Mouse (Mus musculus) kidney, adult 9 months (tissue): Measurements from ENCODE around the gene Mtcp1.

ENCODE experiments used
- DNase-seq: peaks from one replicate; pipeline ENCODE4 v3.0.0; 2022

Gene Mtcp1

GRCm38 (mm10) chrX:75415936-75416785, at the start of gene Mtcp1, which contains the start of the genes Cmc4 and Brcc3:
Gene Mtcp1, minus strand, starts transcription at chrX:75416588.
Gene Cmc4, minus strand, starts transcription at chrX:75416584.
Gene Brcc3, plus strand, starts transcription at chrX:75416628.
- DNase-seq, result peak; percentile 93

DNA sequence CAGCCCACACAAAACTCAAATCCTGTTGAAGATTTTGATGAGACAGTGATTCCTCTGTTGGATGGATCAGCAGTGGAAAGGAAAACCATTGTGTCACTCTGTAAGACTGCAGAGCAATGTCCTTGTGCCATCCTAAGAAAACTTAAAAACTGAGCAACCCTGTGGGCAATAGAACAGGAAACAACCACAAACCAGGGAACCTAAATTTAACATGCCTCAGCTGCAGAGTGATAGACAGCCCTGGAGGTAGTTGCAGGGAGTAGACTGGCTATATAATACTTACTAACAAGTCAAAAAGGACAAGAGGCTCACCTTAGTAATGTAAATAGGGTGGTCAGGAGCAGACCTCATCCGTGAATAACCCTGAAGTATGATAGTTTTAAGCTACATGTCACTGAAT, 38.2 kb upstream of the Mtcp1 start:
- no peak for DNase-seq

GRCm38 (mm10) chrX:75409711-75410110, 6.7 kb downstream of the Mtcp1 start:
- no peak for DNase-seq

GRCm38 (mm10) chrX:75403350-75403749, 13.0 kb downstream of the Mtcp1 start:
- no peak for DNase-seq

- peak; percentile 50 for DNase-seq
Measured at GRCm38 (mm10) chrX:75402668-75403067, 13.7 kb downstream of the Mtcp1 start.

DNA sequence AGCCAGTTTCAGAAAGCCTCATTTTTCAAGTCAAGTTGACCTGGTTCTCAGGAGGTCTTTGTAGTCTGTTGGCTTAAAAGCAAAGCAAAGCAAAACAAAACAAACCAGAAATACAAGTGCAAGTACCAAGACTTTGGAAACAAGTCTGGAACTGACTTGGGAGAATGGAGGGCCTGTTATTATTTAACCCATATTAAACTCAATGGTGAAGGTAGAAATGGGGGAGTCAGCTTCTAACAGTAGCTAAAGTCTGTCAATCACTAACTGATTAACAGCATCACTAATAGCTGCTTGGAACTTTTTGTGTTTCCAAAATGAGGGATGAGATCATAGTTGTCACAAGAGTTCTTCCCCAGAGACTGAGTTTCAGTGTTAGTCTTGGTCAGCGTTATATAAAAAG, 16.9 kb downstream of the Mtcp1 start:
- DNase-seq, result peak; percentile 64

GRCm38 (mm10) chrX:75382195-75382771, 34.1 kb downstream of the Mtcp1 start, which contains the start of the genes Fundc2 and F8:
Gene Fundc2, plus strand, starts transcription at chrX:75382399.
Gene F8, minus strand, starts transcription at chrX:75382615.
- peak; percentile 81 for DNase-seq

DNA sequence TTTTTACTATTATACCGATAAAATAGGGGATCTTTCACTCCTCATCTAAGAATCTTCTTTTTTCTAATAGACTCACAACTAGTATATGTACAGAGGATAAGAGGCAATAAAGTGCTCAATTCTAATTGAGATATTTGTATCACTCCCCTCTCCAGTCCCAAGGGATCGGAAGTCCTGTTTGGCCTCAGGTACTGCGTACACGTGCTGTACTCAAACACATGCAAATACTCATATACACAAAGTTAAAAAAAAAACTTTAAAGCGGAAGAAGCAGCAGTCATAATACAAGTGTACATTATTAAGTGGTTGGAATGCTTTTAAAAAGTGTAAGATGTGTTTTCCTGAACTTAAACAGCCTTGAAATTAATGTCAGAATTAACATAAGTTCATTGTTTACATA, 34.7 kb downstream of the Mtcp1 start:
- no peak for DNase-seq

DNA sequence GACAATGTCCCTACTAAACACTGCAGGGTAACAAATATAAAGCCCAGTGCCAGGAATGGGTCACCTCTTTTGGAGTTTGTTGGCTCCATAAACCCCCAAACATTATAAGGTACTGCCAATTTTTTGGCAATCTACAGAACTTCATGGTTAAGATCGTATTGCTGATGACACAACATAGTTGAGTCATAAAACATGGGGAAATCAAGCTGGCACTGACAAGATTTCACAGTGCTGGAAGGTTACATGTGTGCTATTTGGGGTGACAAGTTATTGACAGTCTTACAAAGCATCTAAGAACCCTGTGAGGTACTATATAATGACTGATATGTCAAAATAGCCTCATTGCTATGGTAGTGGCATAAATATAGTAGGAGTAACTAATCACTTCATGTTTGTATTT, 35.2 kb downstream of the Mtcp1 start:
- no peak for DNase-seq

DNA sequence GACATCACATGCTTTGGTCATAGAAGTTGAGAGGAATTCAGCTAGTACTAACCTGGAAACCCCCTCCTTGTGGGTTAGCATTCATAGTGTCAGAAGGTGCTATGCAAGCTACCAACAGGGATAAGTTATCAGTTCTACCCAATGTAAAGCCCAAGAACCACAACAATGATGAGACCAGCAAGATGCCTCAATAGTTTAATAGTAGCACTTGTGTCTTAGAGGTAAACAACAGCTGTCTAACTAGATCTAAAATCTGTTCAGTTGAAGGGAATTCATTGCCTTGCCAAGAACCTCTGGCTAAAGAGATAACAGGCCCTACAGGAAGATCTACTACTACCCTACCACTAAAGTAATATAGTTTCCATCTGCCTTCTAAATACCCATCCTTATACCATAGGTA, 39.6 kb downstream of the Mtcp1 start:
- no peak for DNase-seq

GRCm38 (mm10) chrX:75372666-75373425, 43.5 kb downstream of the Mtcp1 start:
- peak; percentile 56 for DNase-seq

GRCm38 (mm10) chrX:75370197-75370596, 46.2 kb downstream of the Mtcp1 start:
- DNase-seq, result no peak
